Mouse (Mus musculus) cerebellum, adult 2 months (tissue): ENCODE measurements around the gene Slc16a8. TPM values are rescaled to one million over a fixed set of nuclear protein-coding genes. Genes with fewer than 3 reads are reported as not detected.
A peak's percentile ranks its signal among the peaks of the same experiment; 100 is the strongest.

Experiments used
- DNase-seq, 2 experiments: peaks; one replicate each; pipeline ENCODE4 v3.0.0; 2021
- H3K27ac ChIP-seq: fragments of 200-500 bp; 2 replicates; pipeline ENCODE4 v1.5.1; 2012; ENCODE audit warnings: low read length, control low read depth, inconsistent platforms; ENCODE audit not compliant: insufficient read depth
- H3K27me3 ChIP-seq: fragments of 200-500 bp; 2 replicates; pipeline ENCODE4 v1.6.1; 2012; ENCODE audit warnings: inconsistent platforms, mild to moderate bottlenecking, low read length, moderate library complexity; ENCODE audit not compliant: control insufficient read depth, insufficient read depth
- H3K4me1 ChIP-seq: fragments of 200-500 bp; 2 replicates; pipeline ENCODE4 v1.6.1; 2011; ENCODE audit warnings: low read length; ENCODE audit not compliant: control insufficient read depth, insufficient read depth
- H3K4me3 ChIP-seq: fragments of 200-500 bp; replicated peaks from 2 replicates; pipeline ENCODE3; 2011; ENCODE audit warnings: mild to moderate bottlenecking, low read depth, low read length, control low read depth; ENCODE audit not compliant: insufficient read depth
- CTCF ChIP-seq: fragments of 200-500 bp; IDR thresholded peaks from 2 replicates; pipeline ENCODE4 v1.5.1; 2011; ENCODE audit warnings: low read depth, mild to moderate bottlenecking, control low read depth, low read length, moderate library complexity, borderline replicate concordance; ENCODE audit not compliant: insufficient read depth
- POLR2A ChIP-seq: fragments of 200-500 bp; IDR thresholded peaks from 2 replicates; pipeline ENCODE4 v1.6.1; 2011; ENCODE audit warnings: low read length, control low read depth, borderline replicate concordance; ENCODE audit not compliant: insufficient read depth
- WGBS: fragments of 180-500 bp; shearing (Covaris S2); methylation state at CpG from one replicate; pipeline ENCODE4 v1.1.7; 2018; 5-methylcytosine and 5-hydroxymethylcytosine counted together
- polyA plus RNA-seq: library from polyadenylated mRNA; depleted of rRNA; stranded (reverse); fragments of >200 nt; gene quantifications from 2 replicates; pipeline ENCODE4 v1.2.3, GENCODE M21; 2012

The Slc16a8 gene
- polyA plus RNA-seq, 1 experiment, result 0.47 TPM

- H3K4me3 ChIP-seq, result no peak overlapping the region
- H3K27ac ChIP-seq, result no peak overlapping the region
- TF ChIP-seq CTCF, result no peak
- no peak for TF ChIP-seq POLR2A
- DNase-seq, result no peak
- WGBS, result 86% methylated on average over 7 of the region's 7 CpGs
- H3K27me3 ChIP-seq, result no peaks in the 10 kb centered on the region
- H3K4me1 ChIP-seq, result no peaks in the 10 kb centered on the region
Observed at GRCm38 (mm10) chr15:79286141-79286540, 31.6 kb upstream of the Slc16a8 start.

GRCm38 (mm10) chr15:79285399-79285798 lies 30.8 kb upstream of the Slc16a8 start, which contains the start of gene Baiap2l2:
TSS of gene Baiap2l2 (minus strand) at chr15:79285537.
- no peak within 1 kb of the TSS for H3K27ac ChIP-seq
- no peak for DNase-seq
- no peaks in the 10 kb centered on the region for H3K4me1 ChIP-seq
- no peak within 1 kb of the TSS for H3K4me3 ChIP-seq
- H3K27me3 ChIP-seq, result no peaks in the 10 kb centered on the region
- TF ChIP-seq CTCF (no peak), POLR2A (no peak)
- WGBS, result 75% methylated on average over 10 of the region's 10 CpGs

GRCm38 (mm10) chr15:79283371-79283770 lies 28.8 kb upstream of the Slc16a8 start:
- no peak for DNase-seq
- Histone ChIP-seq H3K27me3 (no peaks in the 10 kb centered on the region), H3K4me3 (no peak overlapping the region), H3K27ac (no peak overlapping the region), H3K4me1 (no peaks in the 10 kb centered on the region)
- no peak for TF ChIP-seq POLR2A
- no peak for TF ChIP-seq CTCF
- WGBS, result 73% methylated on average over 4 of the region's 4 CpGs

- no peak overlapping the region for H3K27ac ChIP-seq
- 81% methylated on average over 5 of the region's 5 CpGs for WGBS
- H3K4me3 ChIP-seq, result no peak overlapping the region
- DNase-seq, result no peak
- TF ChIP-seq POLR2A (no peak), CTCF (no peak)
- no peaks in the 10 kb centered on the region for H3K4me1 ChIP-seq
- H3K27me3 ChIP-seq, result no peaks in the 10 kb centered on the region
Observed at GRCm38 (mm10) chr15:79282434-79282833, 27.9 kb upstream of the Slc16a8 start.

- 89% methylated on average over 1 of the region's 1 CpGs for WGBS
- no peak overlapping the region for H3K4me3 ChIP-seq
- no peak for TF ChIP-seq CTCF
- no peak for TF ChIP-seq POLR2A
Observed at GRCm38 (mm10) chr15:79281389-79281788, 26.8 kb upstream of the Slc16a8 start.

GRCm38 (mm10) chr15:79280850-79281249 lies 26.3 kb upstream of the Slc16a8 start:
- TF ChIP-seq POLR2A (no peak), CTCF (no peak)
- 33% methylated on average over 5 of the region's 5 CpGs for WGBS
- no peak for DNase-seq
- H3K4me1 ChIP-seq, result no peaks in the 10 kb centered on the region
- no peak overlapping the region for H3K4me3 ChIP-seq
- no peak overlapping the region for H3K27ac ChIP-seq
- H3K27me3 ChIP-seq, result no peaks in the 10 kb centered on the region

More at GRCm38 (mm10) chr15:79281389-79281788, 26.8 kb upstream of the Slc16a8 start:
- DNase-seq, result no peak
- no peaks in the 10 kb centered on the region for H3K4me1 ChIP-seq
- no peaks in the 10 kb centered on the region for H3K27me3 ChIP-seq
- H3K27ac ChIP-seq, result no peak overlapping the region

GRCm38 (mm10) chr15:79280209-79280608 lies 25.6 kb upstream of the Slc16a8 start:
- WGBS, result 32% methylated on average over 6 of the region's 6 CpGs
- no peak for DNase-seq
- TF ChIP-seq CTCF (peak; percentile 44; the same call in 1 of the 2 replicates), POLR2A (no peak)
- H3K27ac ChIP-seq, result no peak overlapping the region
- H3K4me3 ChIP-seq, result no peak overlapping the region
- no peaks in the 10 kb centered on the region for H3K4me1 ChIP-seq
- no peaks in the 10 kb centered on the region for H3K27me3 ChIP-seq

- WGBS, result 55% methylated on average over 10 of the region's 10 CpGs
- no peaks in the 10 kb centered on the region for H3K4me1 ChIP-seq
- no peak overlapping the region for H3K4me3 ChIP-seq
- TF ChIP-seq POLR2A (no peak), CTCF (no peak)
- DNase-seq, result no peak
- no peaks in the 10 kb centered on the region for H3K27me3 ChIP-seq
- H3K27ac ChIP-seq, result no peak overlapping the region
Observed at GRCm38 (mm10) chr15:79277728-79278127, 23.2 kb upstream of the Slc16a8 start.

GRCm38 (mm10) chr15:79273020-79273419 lies 18.5 kb upstream of the Slc16a8 start:
- Histone ChIP-seq H3K4me1 (no peaks in the 10 kb centered on the region; the same call in none of the 2 replicates), H3K27me3 (no peaks in the 10 kb centered on the region), H3K27ac (no peak overlapping the region), H3K4me3 (no peak overlapping the region)
- WGBS, result 34% methylated on average over 10 of the region's 10 CpGs
- DNase-seq, result no peak
- TF ChIP-seq CTCF (no peak), POLR2A (no peak)
